Mouse (Mus musculus) myocyte (in vitro differentiated cells): ENCODE data around the gene Kcnt2.

ENCODE experiments used
- CEBPB ChIP-seq: IDR thresholded peaks from 2 replicates; pipeline ENCODE4 v1.6.1; 2011; ENCODE audit warnings: mild to moderate bottlenecking, moderate library complexity; ENCODE audit not compliant: poor library complexity, insufficient read depth, severe bottlenecking
- E2F4 ChIP-seq: IDR thresholded peaks from one replicate; pipeline ENCODE4 v1.6.1; 2011; ENCODE audit warnings: mild to moderate bottlenecking, control low read depth, moderate library complexity; ENCODE audit not compliant: insufficient read depth
- MAX ChIP-seq: IDR thresholded peaks from one replicate; pipeline ENCODE4 v1.6.1; 2011; ENCODE audit warnings: low read depth, mild to moderate bottlenecking, control low read depth
- MYOD1 ChIP-seq, 3 experiments: IDR thresholded peaks; one replicate each; pipeline ENCODE4 v1.6.1; 2011; ENCODE audit warnings: control low read depth in 2 of 3, low read depth in 2 of 3, mild to moderate bottlenecking in 2 of 3, moderate library complexity in 1 of 3; ENCODE audit not compliant: insufficient read length in 2 of 3, control insufficient read depth in 1 of 3
- MYOG ChIP-seq, 3 experiments: IDR thresholded peaks; one replicate each; pipeline ENCODE4 v1.6.1; 2011; ENCODE audit warnings: control low read depth in 2 of 3, low read depth in 2 of 3, mild to moderate bottlenecking in 2 of 3; ENCODE audit not compliant: insufficient read length in 2 of 3, control insufficient read depth in 1 of 3, insufficient read depth in 1 of 3
- POLR2A ChIP-seq: IDR thresholded peaks from one replicate; pipeline ENCODE4 v1.6.1; 2011; ENCODE audit warnings: low read depth, mild to moderate bottlenecking, control low read depth, moderate library complexity; ENCODE audit not compliant: insufficient read length
- POLR2AphosphoS2 ChIP-seq: IDR thresholded peaks from one replicate; pipeline ENCODE4 v1.6.1; 2011; ENCODE audit warnings: low read depth, control low read depth; ENCODE audit not compliant: insufficient read length
- REST ChIP-seq: IDR thresholded peaks from one replicate; pipeline ENCODE4 v1.6.1; 2011; ENCODE audit warnings: mild to moderate bottlenecking, control low read depth, moderate library complexity; ENCODE audit not compliant: insufficient read depth, insufficient read length
- SRF ChIP-seq: IDR thresholded peaks from one replicate; pipeline ENCODE4 v1.6.1; 2011; ENCODE audit warnings: low read depth; ENCODE audit not compliant: control insufficient read depth, insufficient read length
- TCF12 ChIP-seq: IDR thresholded peaks from one replicate; pipeline ENCODE4 v1.6.1; 2011; ENCODE audit warnings: mild to moderate bottlenecking, control low read depth; ENCODE audit not compliant: poor library complexity, insufficient read depth, severe bottlenecking
- TCF3 ChIP-seq: IDR thresholded peaks from one replicate; pipeline ENCODE4 v1.6.1; 2011; ENCODE audit warnings: low read depth, control low read depth; ENCODE audit not compliant: insufficient read length
- USF1 ChIP-seq: IDR thresholded peaks from one replicate; pipeline ENCODE4 v1.6.1; 2011; ENCODE audit warnings: low read depth, mild to moderate bottlenecking, control low read depth, moderate library complexity

GRCm38 (mm10) chr1:140660751-140661403 is 414.9 kb downstream of the Kcnt2 start:
- TF ChIP-seq POLR2A (no peak), USF1 (no peak), CEBPB (no peak), SRF (no peak), MAX (no peak), TCF12 (no peak), TCF3 (no peak), REST (no peak), E2F4 (no peak), MYOD1 (IDR thresholded peaks at IDR 0.05; ENCODE audit: control insufficient read depth in 1 of 3, insufficient read length in 2 of 3, low read depth in 2 of 3) (no peak), POLR2AphosphoS2 (no peak), MYOG (IDR thresholded peaks at IDR 0.05; ENCODE audit: control insufficient read depth in 1 of 3, insufficient read depth in 1 of 3, insufficient read length in 2 of 3, low read depth in 2 of 3) (no peak)
